Mouse (Mus musculus) frontal cortex, postnatal 25 days (tissue): ENCODE data around the gene A130010J15Rik.

Source experiments
- DNase-seq, 2 experiments: peaks; one replicate each; pipeline ENCODE4 v3.0.0; 2022; ENCODE audit warnings: low spot score in 2 of 2

The A130010J15Rik gene

GRCm38 (mm10) chr1:193156316-193157110 is 11.3 kb upstream of the A130010J15Rik start:
- no peak for DNase-seq

DNA sequence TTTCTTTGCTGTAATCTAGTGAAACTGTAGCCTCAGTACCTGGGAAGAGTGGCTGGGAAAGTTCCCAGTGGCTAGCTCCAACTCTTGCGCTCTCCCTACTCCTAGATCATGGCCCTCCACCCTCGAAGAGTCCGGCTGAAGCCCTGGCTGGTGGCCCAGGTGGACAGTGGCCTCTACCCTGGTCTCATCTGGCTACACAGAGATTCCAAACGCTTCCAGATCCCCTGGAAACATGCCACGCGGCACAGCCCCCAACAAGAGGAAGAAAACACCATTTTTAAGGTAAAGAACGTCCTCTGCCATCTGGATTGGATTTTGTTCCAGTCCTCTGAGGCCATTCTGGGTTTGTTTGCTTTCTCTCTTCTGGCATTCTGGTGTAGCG is 10.7 kb upstream of the A130010J15Rik start:
- no peak for DNase-seq

GRCm38 (mm10) chr1:193159163-193159562 is 8.7 kb upstream of the A130010J15Rik start:
- no peak for DNase-seq

- no peak for DNase-seq
These were observed 8.2 kb upstream of the A130010J15Rik start for GRCm38 (mm10) chr1:193159613-193160012.

DNA sequence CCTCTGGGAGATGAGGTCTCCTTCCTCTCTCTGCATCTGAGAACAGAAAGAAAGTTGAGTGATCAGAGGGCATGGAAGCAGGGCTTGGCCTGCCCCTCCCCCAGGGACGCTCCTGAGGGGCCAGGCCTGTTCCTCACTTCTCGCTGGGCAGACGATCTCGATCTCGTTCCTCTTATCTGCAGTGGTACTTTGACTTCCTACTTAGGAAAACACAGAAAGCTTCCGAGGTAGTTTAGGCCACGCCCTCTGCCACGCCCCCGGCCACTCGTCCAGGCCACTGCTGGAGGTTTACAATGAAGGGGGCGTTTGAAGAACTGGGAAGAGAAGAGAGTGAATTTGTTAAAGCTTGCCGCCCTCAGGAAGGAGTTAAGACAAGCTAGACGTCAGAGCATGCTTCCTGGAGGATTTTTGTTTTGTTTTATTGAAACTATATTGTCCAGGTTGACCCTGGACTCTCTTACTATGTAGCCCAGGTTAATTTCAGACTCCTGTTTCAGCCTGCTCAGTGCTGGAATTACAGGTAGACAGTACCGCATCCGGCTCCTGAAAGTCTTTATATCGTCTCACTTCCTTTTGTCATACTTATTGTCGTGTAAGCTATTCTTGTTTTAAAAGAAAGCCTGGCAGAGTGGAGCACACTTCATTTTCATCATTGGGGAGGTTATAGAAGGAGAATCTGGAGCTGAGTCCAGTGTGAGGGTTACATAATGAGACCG is 7.4 kb upstream of the A130010J15Rik start:
- no peak for DNase-seq

DNA sequence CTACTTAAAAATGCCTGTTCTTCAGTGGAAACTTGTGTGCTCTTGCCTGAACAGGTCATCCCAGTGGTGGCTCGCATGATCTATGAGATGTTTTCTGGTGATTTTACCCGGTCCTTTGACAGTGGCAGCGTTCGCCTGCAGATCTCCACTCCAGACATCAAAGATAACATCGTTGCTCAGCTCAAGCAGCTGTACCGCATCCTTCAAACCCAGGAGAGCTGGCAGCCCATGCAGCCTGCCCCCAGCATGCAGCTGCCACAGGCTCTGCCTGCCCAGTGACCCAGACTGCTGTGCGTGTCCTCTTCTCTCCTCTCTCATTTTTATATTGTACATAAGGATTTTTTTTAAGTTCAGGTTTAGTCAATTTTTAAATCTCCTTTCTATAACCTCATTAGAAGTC is 1.4 kb downstream of the A130010J15Rik start:
- DNase-seq, result no peak

DNA sequence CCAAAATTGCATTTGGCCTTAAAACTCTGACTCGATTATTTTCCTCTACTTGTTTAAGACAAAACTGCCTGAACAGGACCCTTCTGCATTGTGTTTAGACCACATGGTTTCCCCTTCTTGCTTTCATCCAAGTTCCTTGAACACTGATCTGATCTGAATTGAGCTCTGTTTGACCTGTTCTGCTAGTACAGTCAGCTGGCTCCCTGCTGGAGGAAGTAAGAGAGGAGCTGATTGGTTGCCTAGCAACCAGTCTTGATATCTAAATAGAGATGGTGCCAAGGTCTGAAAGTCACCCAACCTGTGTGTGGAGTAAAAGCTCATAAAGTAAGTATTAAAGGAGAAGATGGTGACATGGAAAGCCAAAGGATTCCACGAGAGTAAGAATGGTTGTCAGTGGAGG is 2.0 kb downstream of the A130010J15Rik start:
- no peak for DNase-seq

DNA sequence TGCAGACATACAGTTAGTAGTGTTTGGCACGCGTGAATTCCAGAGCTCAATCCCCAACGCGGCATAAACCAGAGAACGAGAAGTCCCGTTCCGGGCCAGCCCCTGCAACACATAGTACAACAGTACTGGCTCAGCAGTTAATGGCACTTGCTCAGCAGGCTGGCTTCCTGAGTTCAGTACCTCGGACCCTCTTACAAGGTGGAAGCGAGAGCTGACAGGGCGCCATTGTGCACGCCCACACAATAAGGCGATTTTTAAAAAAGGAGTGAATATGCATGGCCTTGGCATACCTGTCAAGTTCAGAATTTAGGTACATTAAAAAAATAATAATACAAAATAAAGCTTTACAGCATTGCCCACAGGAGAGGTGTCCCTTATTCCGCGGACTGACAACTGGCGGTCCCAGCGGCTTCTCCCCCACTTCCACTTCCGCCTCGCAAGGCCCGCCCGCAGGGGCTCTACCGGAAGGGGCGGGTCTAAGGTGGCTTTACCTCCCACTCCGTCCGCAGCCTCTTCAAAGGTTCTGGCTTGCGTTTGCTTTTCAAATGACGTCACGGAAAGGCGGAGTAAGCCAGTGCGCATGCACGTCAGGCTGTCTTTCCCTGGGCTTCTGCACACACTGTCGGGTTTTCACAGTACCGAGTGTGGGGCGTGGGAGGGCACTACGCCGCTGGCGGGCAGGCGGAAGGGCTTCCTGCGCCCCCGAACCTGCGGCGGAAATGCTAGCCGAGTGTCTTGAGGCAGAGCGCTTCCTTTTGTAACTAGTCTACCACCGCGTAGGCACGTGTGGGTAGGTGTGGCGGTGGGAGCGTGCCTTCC is 5.4 kb downstream of the A130010J15Rik start:
- DNase-seq, result peak; percentile 80 to 90

DNA sequence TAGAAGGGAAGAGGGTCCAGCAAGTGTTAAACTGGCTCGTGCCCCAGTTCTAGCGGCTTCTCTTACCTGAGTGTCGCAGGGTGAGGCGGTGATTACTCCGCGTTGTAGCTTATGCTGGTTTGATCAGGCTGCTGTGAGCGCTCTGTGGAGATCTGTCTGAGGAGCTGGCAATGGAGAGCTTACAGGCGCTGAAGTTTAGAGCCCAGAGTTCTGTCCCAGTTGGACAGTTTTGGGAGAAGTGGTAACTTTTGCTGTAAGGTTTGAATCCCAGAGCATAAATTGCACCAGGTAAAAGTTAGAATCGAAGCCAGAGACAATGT is 5.9 kb downstream of the A130010J15Rik start:
- DNase-seq, result no peak

DNA sequence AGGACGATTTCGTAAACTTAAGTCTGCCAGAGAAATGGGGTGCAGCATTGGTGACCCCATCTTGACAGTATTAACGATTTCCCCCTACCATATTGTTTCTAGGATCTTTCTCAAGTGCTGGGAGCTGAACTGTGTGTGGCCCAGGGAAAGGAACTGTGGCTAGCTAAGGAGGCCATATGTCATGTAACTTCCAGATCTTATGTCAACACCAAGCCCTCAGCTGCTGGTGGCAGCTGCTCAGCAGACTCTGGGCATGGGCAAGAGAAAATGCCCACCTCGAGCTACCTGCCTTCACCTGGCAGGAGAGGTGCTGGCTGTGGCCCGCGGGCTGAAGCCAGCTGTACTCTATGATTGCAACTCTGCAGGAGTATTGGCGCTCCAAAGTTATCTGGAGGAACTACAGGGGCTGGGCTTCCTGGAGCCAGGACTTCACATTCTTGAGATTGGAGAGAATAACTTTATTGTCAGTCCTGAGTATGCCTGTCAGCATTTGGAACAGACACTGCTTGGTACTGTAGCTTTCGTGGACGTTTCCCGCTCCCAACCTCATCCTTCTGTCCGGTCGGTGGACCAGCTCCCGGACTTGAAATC is 6.4 kb downstream of the A130010J15Rik start:
- DNase-seq, result no peak

GRCm38 (mm10) chr1:193181104-193181503 is 13.3 kb downstream of the A130010J15Rik start:
- no peak for DNase-seq

- DNase-seq, result no peak
These were observed 20.4 kb downstream of the A130010J15Rik start for GRCm38 (mm10) chr1:193188257-193188656.

- DNase-seq, result no peak
These were observed 21.3 kb downstream of the A130010J15Rik start for GRCm38 (mm10) chr1:193189151-193189621.

DNA sequence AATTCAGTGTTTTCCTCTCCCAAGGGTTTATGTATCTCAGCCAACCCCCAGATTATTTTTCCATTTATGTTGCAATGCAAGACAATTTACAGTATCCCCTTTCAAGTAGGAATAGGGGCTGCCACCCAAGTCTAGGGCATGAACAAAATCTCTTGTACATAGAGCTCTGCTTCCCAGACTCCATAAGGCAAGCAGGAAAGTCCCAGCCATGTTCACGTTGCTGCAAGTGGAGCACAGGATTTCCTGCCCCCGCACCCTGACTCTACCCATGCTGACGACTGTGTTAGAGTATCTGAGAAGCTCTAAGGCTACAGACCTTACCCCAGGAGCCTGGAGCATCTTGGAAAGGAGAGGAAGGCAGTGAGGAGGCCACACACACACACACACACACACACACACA is 21.9 kb downstream of the A130010J15Rik start:
- DNase-seq, result no peak

DNA sequence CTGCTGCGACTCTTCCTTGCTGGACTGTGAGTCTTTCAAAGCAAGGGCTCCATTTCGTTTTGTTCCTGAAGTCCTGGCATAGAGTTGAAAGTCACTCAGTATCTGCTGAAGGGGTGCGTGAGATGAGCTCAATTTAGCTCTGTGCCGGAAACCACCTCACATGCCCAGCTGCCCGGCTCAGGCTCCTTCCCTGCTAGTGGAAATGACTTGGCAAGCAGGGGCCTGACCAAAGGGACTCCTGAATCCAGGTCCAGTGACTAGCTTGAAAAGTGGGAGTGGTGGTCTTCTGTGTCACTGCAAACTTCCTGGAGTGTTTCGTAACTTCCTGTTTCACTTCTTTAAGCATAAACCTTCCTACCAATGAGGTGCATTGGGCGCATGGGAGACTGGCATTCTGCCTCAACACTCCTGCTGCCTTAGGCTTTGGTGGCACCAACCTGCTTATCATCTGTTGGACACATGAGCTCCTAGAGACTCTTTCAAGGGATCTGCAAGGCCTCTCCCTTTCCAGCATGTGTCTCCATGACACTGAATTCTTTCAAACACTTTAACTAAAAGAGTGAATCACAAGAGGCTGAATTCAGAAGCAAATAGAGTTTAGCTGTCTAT is 23.9 kb downstream of the A130010J15Rik start:
- DNase-seq, result no peak

GRCm38 (mm10) chr1:193194416-193195140 is 26.7 kb downstream of the A130010J15Rik start:
- no peak for DNase-seq

- no peak for DNase-seq
These were observed 27.4 kb downstream of the A130010J15Rik start for GRCm38 (mm10) chr1:193195169-193195810.

DNA sequence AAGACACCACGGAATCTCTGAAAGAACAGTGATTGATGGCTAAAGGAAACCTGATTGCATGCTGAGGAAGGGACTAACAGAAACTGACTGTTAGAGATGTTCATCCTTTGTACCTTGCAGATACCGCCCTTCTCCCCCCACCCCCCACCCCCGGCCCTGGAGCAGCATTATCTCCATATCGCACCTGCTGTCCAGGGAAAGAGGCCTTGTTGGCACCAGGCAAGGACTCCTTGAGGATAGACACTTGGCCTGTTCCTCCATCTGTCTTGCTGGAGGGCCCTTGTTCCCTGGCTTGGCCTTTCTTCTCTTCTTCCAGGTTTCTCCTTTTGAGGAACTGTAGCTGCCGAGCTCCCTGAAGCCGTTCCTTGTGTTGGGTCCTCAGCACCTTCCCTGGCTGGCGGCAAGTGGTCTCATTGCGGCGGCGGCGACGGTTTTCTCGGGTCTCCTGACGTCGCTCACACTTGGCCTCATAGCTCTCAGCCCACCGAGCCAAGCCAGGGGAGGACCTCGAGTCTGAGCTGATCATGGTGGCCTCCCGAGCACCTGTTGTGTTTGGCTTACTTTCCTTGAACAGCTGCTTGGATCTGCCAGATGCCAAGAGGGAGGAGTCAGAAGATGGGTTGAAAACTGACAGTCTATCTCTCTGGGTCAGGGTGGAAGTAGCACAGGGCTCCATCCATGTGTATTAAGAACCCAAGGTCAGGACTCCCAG is 29.8 kb downstream of the A130010J15Rik start:
- DNase-seq, result no peak

- no peak for DNase-seq
These were observed 30.5 kb downstream of the A130010J15Rik start for GRCm38 (mm10) chr1:193198312-193198711.
